11 mouse cellular contexts compared by ENCODE assay signal in genomic region chr4:120045131-120045537, GRCm38 (mm10). TPM values are rescaled to one million over a fixed set of nuclear protein-coding genes. Genes with fewer than 3 reads are reported as not detected.
A peak's percentile ranks its signal among the peaks of the same experiment; 100 is the strongest.
DNase-seq lines count a peak whose midpoint lies in the region; ATAC-seq and TF ChIP-seq lines count a peak whose summit lies in the region.
"Had no signal": no experiment of that assay in that cellular context is flagged by ENCODE, and none has a peak within 500 bp of the region (broad histone marks: within the 10 kb centered on the region; RNA-seq: fewer than 3 reads in every experiment).

No protein-coding gene starts in this region.

- no peak overlapping the region for H3K4me2 ChIP-seq in midbrain, postnatal 0 days (ENCODE audit: low read depth, low read length, poor library complexity, severe bottlenecking)
- no peak overlapping the region for H3K4me2 ChIP-seq in lung, postnatal 0 days (replicated peaks; ENCODE audit: low read depth, low read length)

- WGBS in midbrain, postnatal 0 days: 43% methylated on average over 5 of the region's 5 CpGs
- 70% methylated on average over 5 of the region's 5 CpGs for WGBS in midbrain, embryonic 10.5 days
- 46% methylated on average over 5 of the region's 5 CpGs for WGBS in lung, postnatal 0 days

- H3K9ac ChIP-seq in midbrain, postnatal 0 days (replicated peaks; ENCODE audit: low read length, poor library complexity, severe bottlenecking): no peak overlapping the region
- H3K9ac ChIP-seq in lung, postnatal 0 days (replicated peaks; ENCODE audit: low read depth): no peak overlapping the region

- ATAC-seq in midbrain, postnatal 0 days (ENCODE audit: low FRiP score): no peak
- ATAC-seq in lung, postnatal 0 days: no peak

- no peaks in the 10 kb centered on the region for H3K4me1 ChIP-seq in midbrain, postnatal 0 days (ENCODE audit: insufficient read depth, low read length)
- 0 out of 2 replicates have a peak, but pooled peaks cover 4% of the 10 kb centered on the region for H3K4me1 ChIP-seq in midbrain, embryonic 10.5 days
- no peaks in the 10 kb centered on the region for H3K4me1 ChIP-seq in lung, postnatal 0 days (ENCODE audit: insufficient read depth, low read depth, low read length)

- H3K4me3 ChIP-seq in midbrain, postnatal 0 days (ENCODE audit: low read depth, low read length): no peak overlapping the region
- no peak overlapping the region for H3K4me3 ChIP-seq in midbrain, embryonic 10.5 days
- H3K4me3 ChIP-seq in lung, postnatal 0 days (ENCODE audit: low read depth, low read length): no peak overlapping the region

- TF ChIP-seq EP300 in lung, postnatal 0 days (IDR thresholded peaks at IDR 0.05): no peak

- H3K27me3 ChIP-seq in midbrain, postnatal 0 days (ENCODE audit: insufficient read depth, low read length): no peaks in the 10 kb centered on the region
- H3K27me3 ChIP-seq in midbrain, embryonic 10.5 days (ENCODE audit: low read depth, poor library complexity, severe bottlenecking): no peaks in the 10 kb centered on the region
- H3K27me3 ChIP-seq in lung, postnatal 0 days (replicated peaks; ENCODE audit: insufficient read depth, low read length): no peaks in the 10 kb centered on the region

- H3K9me3 ChIP-seq in midbrain, postnatal 0 days (ENCODE audit: low read length): no peaks in the 10 kb centered on the region
- H3K9me3 ChIP-seq in midbrain, embryonic 10.5 days (replicated peaks): no peaks in the 10 kb centered on the region
- no peaks in the 10 kb centered on the region for H3K9me3 ChIP-seq in lung, postnatal 0 days (ENCODE audit: low read length)

- DNase-seq in midbrain, postnatal 0 days (ENCODE audit: low spot score): peak; percentile 14
- no peak for DNase-seq in midbrain, embryonic 10.5 days (ENCODE audit: low spot score)
- DNase-seq in frontal cortex, postnatal 25 days (ENCODE audit: low spot score in 2 of 2): peak; percentile 57 to 62
- peak; percentile 54 to 83 for DNase-seq in left cerebral cortex, adult 8-10 months (ENCODE audit: low spot score in 2 of 2)
- DNase-seq in telencephalon, adult 2 months (ENCODE audit: low read depth, low spot score): peak; percentile 86
- DNase-seq in adrenal gland, adult 2 months: no peak
- DNase-seq in cerebellum, adult 9-11 months: no peak
- no peak for DNase-seq in lung, postnatal 0 days (ENCODE audit: low spot score)
- DNase-seq: cerebellum, adult 11 months had no signal

- H3K27ac ChIP-seq in midbrain, postnatal 0 days (ENCODE audit: low read depth, low read length): peak overlapping the region; percentile 26; the same call in 1 of the 2 replicates
- no peak overlapping the region for H3K27ac ChIP-seq in midbrain, embryonic 10.5 days (replicated peaks)
- no peak overlapping the region for H3K27ac ChIP-seq in lung, postnatal 0 days (ENCODE audit: low read length)

- no peaks in the 10 kb centered on the region for H3K36me3 ChIP-seq in midbrain, postnatal 0 days (ENCODE audit: insufficient read depth, low read length)
- no peaks in the 10 kb centered on the region for H3K36me3 ChIP-seq in midbrain, embryonic 10.5 days
- no peaks in the 10 kb centered on the region for H3K36me3 ChIP-seq in lung, postnatal 0 days (ENCODE audit: insufficient read depth, low read length)

- TF ChIP-seq CTCF in midbrain, postnatal 0 days (IDR thresholded peaks at IDR 0.05): no peak
- TF ChIP-seq CTCF in lung, postnatal 0 days (IDR thresholded peaks at IDR 0.05): no peak

RNA-seq across cellular contexts. Expression of gene AL607142.1, which starts 19.7 kb away (rescaled TPM):
- not detected in 2 replicates for total RNA-seq in midbrain, postnatal 0 days (2014; rRNA removed)
- polyA plus RNA-seq in midbrain, postnatal 0 days (2015; fragmentation: Nextera tagmentation; extraction: Ambion mirVana): not detected in 2 replicates
- not detected in 2 replicates for polyA plus RNA-seq in midbrain, embryonic 10.5 days (2016; fragmentation: Nextera tagmentation; extraction: Ambion mirVana)
- total RNA-seq in left cerebral cortex, adult 8-10 months (2022): not detected
- not detected for total RNA-seq in adrenal gland, adult 2 months (2021)
- polyA plus RNA-seq in adrenal gland, adult 2 months (2012; rRNA removed): not detected in 2 replicates
- polyA plus RNA-seq in lung, postnatal 0 days (2015; fragmentation: Nextera tagmentation; extraction: Ambion mirVana): not detected in 2 replicates
- polyA plus RNA-seq: large intestine, adult 2 months; liver, embryonic 16.5 days had no signal

Comparison
In these comparisons a context has a peak if more than half of its experiments do, and no peak if none do; other contexts are left out.
1. DNase-seq: peak in midbrain, postnatal 0 days (single experiment), frontal cortex, postnatal 25 days (2 of 2), left cerebral cortex, adult 8-10 months (2 of 2) and telencephalon, adult 2 months (single experiment); none in midbrain, embryonic 10.5 days (single experiment), adrenal gland, adult 2 months (single experiment), cerebellum, adult 9-11 months (single experiment) and lung, postnatal 0 days (single experiment).